Mouse (Mus musculus): Measurements from ENCODE around the gene Sptlc2. TPM values are rescaled to one million over a fixed set of nuclear protein-coding genes. Genes with fewer than 3 reads are reported as not detected.

The Sptlc2 gene
- polyA plus RNA-seq, 1 experiment from 2014 or later = 103 TPM

GRCm38 (mm10) chr12:87407869-87408605 lies 19.9 kb upstream of the Sptlc2 start:
- Histone ChIP-seq H3K4me3 (ENCODE audit: low read depth, low read length) (0 out of 2 replicates have a peak overlapping the region, but pooled peaks have one; percentile 9), H3K36me3 (ENCODE audit: insufficient read depth) (no peaks in the 10 kb centered on the region), H3K9me3 (ENCODE audit: low read depth, low read length) (no peaks in the 10 kb centered on the region), H3K9ac (peak overlapping the region; percentile 29; the same call in 1 of the 2 replicates), H3K4me1 (ENCODE audit: insufficient read depth) (0 out of 2 replicates have a peak, but pooled peaks cover 5% of the 10 kb centered on the region), H3K27me3 (ENCODE audit: insufficient read depth, low read length) (no peaks in the 10 kb centered on the region), H3K27ac (ENCODE audit: low read depth) (peak overlapping the region; percentile 62), H3K4me2 (peak overlapping the region; percentile 53)
- DNase-seq = peak; percentile 76
- ATAC-seq (ENCODE audit: insufficient read depth) = peak; percentile 74
- WGBS = 22% methylated on average over 21 of the region's 21 CpGs
- TF ChIP-seq CTCF (IDR thresholded peaks at IDR 0.05; ENCODE audit: low read depth) = no peak; the same call in 1 of the 2 replicates

DNA sequence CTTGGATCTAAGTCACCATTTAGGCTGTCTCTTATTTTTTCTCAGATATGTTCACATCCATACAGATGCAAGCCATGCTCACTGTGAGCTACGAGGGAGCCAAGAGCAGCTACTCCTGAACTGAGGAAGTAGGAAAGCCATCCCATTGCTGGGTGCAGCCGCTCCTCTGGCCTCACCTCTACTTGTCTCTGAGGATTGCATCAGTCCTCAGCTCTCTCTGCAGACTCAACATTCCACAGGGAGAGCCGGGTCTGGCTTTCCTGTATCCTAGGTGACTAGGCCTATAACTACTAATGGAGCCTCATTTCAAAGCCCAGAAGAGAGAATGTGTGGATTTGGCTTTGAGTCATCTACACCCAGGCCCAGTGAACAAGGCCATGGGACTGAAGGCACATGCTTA lies 17.6 kb upstream of the Sptlc2 start:
- Histone ChIP-seq H3K4me3 (ENCODE audit: low read depth, low read length) (no peak overlapping the region), H3K4me2 (no peak overlapping the region), H3K9ac (no peak overlapping the region), H3K27ac (ENCODE audit: low read depth) (no peak overlapping the region), H3K9me3 (ENCODE audit: low read depth, low read length) (no peaks in the 10 kb centered on the region), H3K36me3 (ENCODE audit: insufficient read depth) (no peaks in the 10 kb centered on the region), H3K27me3 (ENCODE audit: insufficient read depth, low read length) (no peaks in the 10 kb centered on the region), H3K4me1 (ENCODE audit: insufficient read depth) (0 out of 2 replicates have a peak, but pooled peaks cover 5% of the 10 kb centered on the region)
- no peak for DNase-seq
- TF ChIP-seq CTCF (IDR thresholded peaks at IDR 0.05; ENCODE audit: low read depth) = no peak
- no peak; the same call in 1 of the 2 replicates for ATAC-seq (ENCODE audit: insufficient read depth)
- 53% methylated on average over 3 of the region's 3 CpGs for WGBS

DNA sequence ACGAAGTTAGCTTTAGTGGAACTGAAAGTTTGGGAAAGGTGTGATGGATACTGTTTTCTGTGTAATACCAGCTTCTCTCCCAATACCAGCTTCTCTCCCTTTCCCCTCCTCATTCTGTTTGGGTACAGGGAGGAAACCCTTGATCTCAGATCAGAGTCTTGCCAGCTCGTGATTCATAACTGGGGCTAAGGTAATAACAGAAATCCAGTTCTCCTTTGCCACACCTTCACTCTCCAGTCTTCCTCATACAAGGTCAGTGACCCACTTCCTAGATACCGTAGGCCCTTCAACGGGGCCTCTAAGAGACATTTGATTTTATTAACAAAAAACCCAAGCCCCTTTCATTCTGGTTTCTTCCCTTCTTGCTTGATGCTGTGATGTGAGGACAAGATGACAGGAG lies 17.0 kb upstream of the Sptlc2 start:
- no peak overlapping the region for H3K4me3 ChIP-seq (ENCODE audit: low read depth, low read length)
- DNase-seq (no peak), ATAC-seq (ENCODE audit: insufficient read depth) (no peak)
- no peaks in the 10 kb centered on the region for H3K36me3 ChIP-seq (ENCODE audit: insufficient read depth)
- H3K9ac ChIP-seq = no peak overlapping the region
- no peaks in the 10 kb centered on the region for H3K27me3 ChIP-seq (ENCODE audit: insufficient read depth, low read length)
- 0 out of 2 replicates have a peak, but pooled peaks cover 5% of the 10 kb centered on the region for H3K4me1 ChIP-seq (ENCODE audit: insufficient read depth)
- WGBS = 76% methylated on average over 4 of the region's 4 CpGs
- H3K27ac ChIP-seq (ENCODE audit: low read depth) = no peak overlapping the region
- no peak overlapping the region for H3K4me2 ChIP-seq
- no peak for TF ChIP-seq CTCF (IDR thresholded peaks at IDR 0.05; ENCODE audit: low read depth)
- no peaks in the 10 kb centered on the region for H3K9me3 ChIP-seq (ENCODE audit: low read depth, low read length)

DNA sequence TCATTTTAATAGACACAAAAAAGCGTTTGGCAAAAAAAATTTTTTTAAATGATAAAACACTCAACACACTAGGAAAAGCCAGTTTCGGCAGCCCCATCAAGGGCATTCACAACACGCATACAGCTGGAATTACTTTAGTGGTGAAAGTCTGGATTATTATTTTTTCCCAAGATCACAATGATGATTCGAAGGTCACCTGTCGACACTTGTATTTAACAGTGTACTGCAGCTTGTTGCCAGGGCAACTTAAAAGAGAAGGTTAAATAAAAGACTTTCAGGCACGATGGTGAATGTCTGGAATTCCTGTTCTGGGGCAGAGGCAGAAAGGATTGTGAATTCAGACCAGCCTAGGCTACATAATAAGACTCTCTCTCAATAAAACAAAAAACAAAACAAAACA lies 13.7 kb upstream of the Sptlc2 start:
- 40% methylated on average over 6 of the region's 6 CpGs for WGBS
- no peak overlapping the region for H3K4me3 ChIP-seq (ENCODE audit: low read depth, low read length)
- ATAC-seq (ENCODE audit: insufficient read depth) = no peak
- no peak overlapping the region for H3K9ac ChIP-seq
- H3K4me1 ChIP-seq (ENCODE audit: insufficient read depth) = no peaks in the 10 kb centered on the region
- DNase-seq = no peak
- H3K27me3 ChIP-seq (ENCODE audit: insufficient read depth, low read length) = no peaks in the 10 kb centered on the region
- no peak overlapping the region for H3K4me2 ChIP-seq
- H3K27ac ChIP-seq (ENCODE audit: low read depth) = no peak overlapping the region
- H3K36me3 ChIP-seq (ENCODE audit: insufficient read depth) = no peaks in the 10 kb centered on the region
- no peaks in the 10 kb centered on the region for H3K9me3 ChIP-seq (ENCODE audit: low read depth, low read length)
- no peak for TF ChIP-seq CTCF (IDR thresholded peaks at IDR 0.05; ENCODE audit: low read depth)

- no peak overlapping the region for H3K27ac ChIP-seq (ENCODE audit: low read depth)
- H3K9ac ChIP-seq = no peak overlapping the region
- TF ChIP-seq CTCF (IDR thresholded peaks at IDR 0.05; ENCODE audit: low read depth) = no peak
- H3K9me3 ChIP-seq (ENCODE audit: low read depth, low read length) = no peaks in the 10 kb centered on the region
- no peak for ATAC-seq (ENCODE audit: insufficient read depth)
- DNase-seq = no peak
- H3K4me1 ChIP-seq (ENCODE audit: insufficient read depth) = no peaks in the 10 kb centered on the region
- no peaks in the 10 kb centered on the region for H3K27me3 ChIP-seq (ENCODE audit: insufficient read depth, low read length)
- H3K36me3 ChIP-seq (ENCODE audit: insufficient read depth) = no peaks in the 10 kb centered on the region
- H3K4me2 ChIP-seq = no peak overlapping the region
- no peak overlapping the region for H3K4me3 ChIP-seq (ENCODE audit: low read depth, low read length)
- WGBS = 67% methylated on average over 10 of the region's 10 CpGs
Measured at GRCm38 (mm10) chr12:87399119-87399819, 11.1 kb upstream of the Sptlc2 start.

DNA sequence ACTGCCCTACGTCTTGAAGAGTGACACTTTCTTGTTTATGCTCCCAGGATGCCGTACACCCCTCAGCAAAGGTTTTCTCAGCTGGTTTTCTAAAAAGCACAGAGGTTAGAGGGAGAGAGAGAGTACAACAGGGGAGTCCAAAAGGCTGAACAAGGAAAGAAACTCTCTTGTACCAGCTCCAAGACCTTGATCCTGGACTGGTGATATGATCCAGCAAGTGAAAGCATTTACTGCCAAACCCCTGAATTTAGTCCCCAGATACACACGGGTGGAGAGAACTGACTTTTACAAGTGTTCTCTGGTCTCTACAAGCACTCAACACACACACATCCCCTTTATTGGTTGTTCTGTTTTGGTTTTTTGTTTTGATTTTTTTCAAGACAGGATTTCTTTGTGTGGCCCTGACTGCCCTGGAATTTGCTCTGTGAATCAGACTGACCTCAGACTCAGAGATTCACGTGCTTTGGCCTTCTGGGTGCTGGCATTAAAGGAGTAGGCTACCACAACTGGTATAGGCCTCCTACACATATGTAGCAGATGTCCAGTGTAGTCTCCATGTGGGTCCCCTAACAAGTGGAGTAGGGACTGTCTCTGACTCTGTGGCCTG lies 9.8 kb upstream of the Sptlc2 start:
- H3K4me2 ChIP-seq = no peak overlapping the region
- H3K27me3 ChIP-seq (ENCODE audit: insufficient read depth, low read length) = no peaks in the 10 kb centered on the region
- H3K36me3 ChIP-seq (ENCODE audit: insufficient read depth) = no peaks in the 10 kb centered on the region
- no peak for ATAC-seq (ENCODE audit: insufficient read depth)
- no peak for DNase-seq
- no peak for TF ChIP-seq CTCF (IDR thresholded peaks at IDR 0.05; ENCODE audit: low read depth)
- H3K9ac ChIP-seq = no peak overlapping the region
- no peaks in the 10 kb centered on the region for H3K4me1 ChIP-seq (ENCODE audit: insufficient read depth)
- H3K9me3 ChIP-seq (ENCODE audit: low read depth, low read length) = no peaks in the 10 kb centered on the region
- WGBS = 61% methylated on average over 4 of the region's 4 CpGs
- no peak overlapping the region for H3K4me3 ChIP-seq (ENCODE audit: low read depth, low read length)
- H3K27ac ChIP-seq (ENCODE audit: low read depth) = no peak overlapping the region

- WGBS = 73% methylated on average over 4 of the region's 4 CpGs
- H3K9ac ChIP-seq = no peak overlapping the region
- H3K4me2 ChIP-seq = no peak overlapping the region
- H3K4me1 ChIP-seq (ENCODE audit: insufficient read depth) = no peaks in the 10 kb centered on the region
- ATAC-seq (ENCODE audit: insufficient read depth) (no peak), DNase-seq (no peak)
- no peaks in the 10 kb centered on the region for H3K36me3 ChIP-seq (ENCODE audit: insufficient read depth)
- H3K9me3 ChIP-seq (ENCODE audit: low read depth, low read length) = no peaks in the 10 kb centered on the region
- H3K27me3 ChIP-seq (ENCODE audit: insufficient read depth, low read length) = no peaks in the 10 kb centered on the region
- no peak for TF ChIP-seq CTCF (IDR thresholded peaks at IDR 0.05; ENCODE audit: low read depth)
- no peak overlapping the region for H3K27ac ChIP-seq (ENCODE audit: low read depth)
- H3K4me3 ChIP-seq (ENCODE audit: low read depth, low read length) = no peak overlapping the region
Measured at GRCm38 (mm10) chr12:87397126-87397525, 9.0 kb upstream of the Sptlc2 start.
